Mouse (Mus musculus) G1E (cell line): ENCODE data around the gene Gys2. TPM values are rescaled to one million over a fixed set of nuclear protein-coding genes. Genes with fewer than 3 reads are reported as not detected.
"Not testable (repeated sequence)": the region's sequence is repeated elsewhere in the genome, so short reads cannot be mapped to it uniquely, and the experiment has no call there.

Experiments
- ATAC-seq: 2 replicates; pipeline ENCODE4 v1.8.0; 2016; ENCODE audit warnings: mild to moderate bottlenecking; ENCODE audit not compliant: insufficient number of reproducible peaks, poor library complexity, low FRiP score, severe bottlenecking; ENCODE audit errors: extremely low read depth
- DNase-seq: peaks from one replicate; pipeline ENCODE4 v3.0.0; 2012; ENCODE audit warnings: low spot score
- H3K27me3 ChIP-seq: 2 replicates; pipeline ENCODE4 v1.6.1; 2012; ENCODE audit warnings: mild to moderate bottlenecking, low read length, inconsistent platforms; ENCODE audit not compliant: insufficient read depth
- H3K36me3 ChIP-seq: replicated peaks from 2 replicates; pipeline ENCODE3; 2012; ENCODE audit warnings: mild to moderate bottlenecking, inconsistent platforms
- H3K4me1 ChIP-seq: 2 replicates; pipeline ENCODE4 v1.6.1; 2012; ENCODE audit warnings: low read depth, low read length, inconsistent platforms, mixed read lengths; ENCODE audit not compliant: insufficient read depth
- H3K4me3 ChIP-seq: 2 replicates; pipeline ENCODE4 v1.5.1; 2012; ENCODE audit warnings: low read depth, mild to moderate bottlenecking, inconsistent platforms, low read length, moderate library complexity, mixed read lengths
- H3K9me3 ChIP-seq: replicated peaks from 2 replicates; pipeline ENCODE4 v1.6.1; 2012; ENCODE audit warnings: inconsistent platforms
- CTCF ChIP-seq: IDR thresholded peaks from 2 replicates; pipeline ENCODE4 v1.5.1; 2012; ENCODE audit warnings: low read depth, low read length, inconsistent platforms, mixed read lengths
- GATA1 ChIP-seq: IDR thresholded peaks from 2 replicates; pipeline ENCODE4 v1.6.1; 2012; ENCODE audit warnings: borderline replicate concordance, low read length, inconsistent platforms, mixed read lengths
- GATA2 ChIP-seq: IDR thresholded peaks from 2 replicates; pipeline ENCODE4 v1.6.1; 2012; ENCODE audit warnings: low read depth, low read length, inconsistent platforms, borderline replicate concordance
- POLR2AphosphoS5 ChIP-seq: IDR thresholded peaks from 2 replicates; pipeline ENCODE4 v1.6.1; 2012; ENCODE audit warnings: low read depth, low read length, inconsistent platforms; ENCODE audit not compliant: insufficient replicate concordance
- TAL1 ChIP-seq: conservative IDR thresholded peaks from 2 replicates; pipeline ENCODE4 v1.6.1; 2012; ENCODE audit warnings: low read depth, low read length, inconsistent platforms, mixed read lengths
- polyA plus RNA-seq: library from polyadenylated mRNA; stranded (reverse); fragments of >175 nt; gene quantifications from 2 replicates; pipeline ENCODE4 v1.2.3, GENCODE M21; 2012
- total RNA-seq, 2 experiments: library from RNA; stranded (forward) in 1 of 2; stranded (reverse) in 1 of 2; fragments of 200-1000 nt in 1 of 2; fragments of >200 nt in 1 of 2; fragmentation: Nextera tagmentation in 1 of 2; gene quantifications; 2 replicates each; pipeline ENCODE4 v1.2.3; 2014 to 2017

Gys2 gene
- total RNA-seq (2014; fragmentation: Nextera tagmentation) (not detected in 2 replicates), total RNA-seq (2017) (not detected in 2 replicates), polyA plus RNA-seq (not detected in 2 replicates)

DNA sequence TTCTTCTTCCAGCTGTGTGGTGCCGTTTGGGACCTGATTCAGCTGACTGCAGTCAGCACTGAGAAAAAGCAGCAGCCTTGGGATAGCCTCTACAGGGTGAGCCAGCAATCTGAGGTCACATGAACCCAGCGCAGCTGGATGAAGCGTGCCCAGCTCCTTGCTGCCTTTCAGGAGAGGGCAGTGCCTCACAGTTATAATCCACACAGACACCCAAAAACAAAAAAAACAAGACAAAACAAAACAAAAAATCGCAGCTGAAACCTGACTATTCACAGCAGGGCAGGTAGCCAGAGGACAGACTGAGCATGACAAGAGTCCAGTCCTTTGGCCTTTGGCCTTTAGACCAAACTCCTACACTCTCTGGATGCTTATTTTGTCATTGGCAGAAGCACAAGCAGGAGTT lies at the start of gene Gys2:
Gene Gys2 (minus strand): TSS at position 309 of the 403 bp plus-strand sequence.
- Histone ChIP-seq H3K4me1 (no peaks in the 10 kb centered on the region), H3K27me3 (peaks cover 9% of the 10 kb centered on the region; the same call in 1 of the 2 replicates), H3K36me3 (no peaks in the 10 kb centered on the region), H3K9me3 (no peaks in the 10 kb centered on the region), H3K4me3 (no peak within 1 kb of the TSS)
- TF ChIP-seq TAL1 (no peak), POLR2AphosphoS5 (no peak), GATA1 (no peak), CTCF (no peak), GATA2 (no peak)
- no peak for ATAC-seq
- DNase-seq = no peak

DNA sequence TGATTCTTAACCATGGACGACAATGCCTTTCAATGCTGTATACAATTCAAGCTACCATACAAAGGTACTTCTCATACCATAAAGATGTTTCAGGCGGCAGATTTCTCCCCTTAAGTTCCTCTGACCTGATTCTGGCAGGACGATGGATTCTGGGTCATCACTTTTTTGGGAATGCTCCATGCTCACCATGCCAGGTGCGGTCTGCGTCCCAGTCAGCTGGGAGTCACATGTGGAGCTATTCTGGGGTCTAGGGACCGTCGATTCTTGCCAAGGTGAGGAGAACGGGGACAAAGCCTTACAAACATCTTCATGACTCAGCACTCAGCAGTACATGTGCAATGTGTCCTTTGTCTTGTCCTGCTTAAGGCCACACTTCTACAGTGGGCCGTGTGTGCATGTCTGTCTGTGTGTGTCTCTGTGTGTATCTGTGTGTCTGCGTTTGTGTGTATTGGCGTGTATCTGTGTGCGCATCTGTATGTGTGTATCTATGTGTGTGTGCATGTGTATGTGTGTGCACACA lies 48.7 kb upstream of the Gys2 start:
- no peaks in the 10 kb centered on the region for H3K4me1 ChIP-seq
- ATAC-seq (no peak), DNase-seq (no peak)
- H3K9me3 ChIP-seq = no peaks in the 10 kb centered on the region
- H3K36me3 ChIP-seq = no peaks in the 10 kb centered on the region
- H3K27me3 ChIP-seq = peaks cover 2% of the 10 kb centered on the region; the same call in 1 of the 2 replicates
- H3K4me3 ChIP-seq = no peak overlapping the region
- TF ChIP-seq GATA1 = no peak
- TF ChIP-seq GATA2 = no peak
- no peak for TF ChIP-seq POLR2AphosphoS5
- TF ChIP-seq CTCF = no peak
- no peak for TF ChIP-seq TAL1

DNA sequence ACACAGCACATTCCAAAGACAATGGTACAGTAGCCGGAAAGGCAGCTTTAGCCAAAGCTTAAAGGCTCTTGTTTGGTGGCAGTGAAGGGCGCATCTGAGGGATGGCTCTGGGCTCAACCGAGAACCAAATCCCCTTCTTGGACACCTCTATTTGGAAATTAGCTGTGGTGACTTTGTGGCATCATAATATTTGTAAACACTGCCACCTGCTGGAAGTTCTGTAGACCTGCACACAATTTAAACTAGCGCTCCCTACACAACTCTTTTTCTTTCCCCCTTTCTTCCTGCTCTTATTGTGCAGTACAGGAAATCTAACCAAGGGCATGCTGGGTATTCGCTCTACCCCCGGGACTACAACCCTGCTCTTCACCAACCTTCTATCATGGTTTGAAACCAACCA lies 46.2 kb upstream of the Gys2 start:
- H3K4me3 ChIP-seq = no peak overlapping the region
- ATAC-seq = peak; percentile 55; the same call in 1 of the 2 replicates
- TF ChIP-seq GATA1 (no peak), CTCF (peak; percentile 39; the same call in 1 of the 2 replicates)
- peaks cover 3% of the 10 kb centered on the region; the same call in 1 of the 2 replicates for H3K27me3 ChIP-seq
- no peaks in the 10 kb centered on the region for H3K4me1 ChIP-seq
- DNase-seq = peak; percentile 32
- no peaks in the 10 kb centered on the region for H3K36me3 ChIP-seq
- no peaks in the 10 kb centered on the region for H3K9me3 ChIP-seq

DNA sequence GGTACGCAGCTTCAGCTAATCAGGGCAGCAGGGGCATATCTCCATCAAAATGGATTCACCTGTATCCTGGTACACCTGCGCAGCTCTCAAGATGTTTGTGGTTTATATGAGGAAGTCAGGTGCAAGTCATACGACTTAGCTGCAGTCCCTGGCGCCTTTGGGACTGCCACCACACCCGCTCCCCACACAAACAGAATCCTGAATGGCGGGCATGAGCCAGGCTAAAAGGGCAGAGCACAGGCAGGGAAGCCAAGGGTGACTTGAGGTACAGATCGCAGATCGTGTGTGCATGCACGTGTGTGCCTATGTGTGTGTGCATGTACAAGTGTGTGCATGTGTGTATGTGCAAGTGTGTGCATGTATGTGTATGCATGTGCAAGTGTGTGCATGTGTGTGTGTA lies 42.5 kb upstream of the Gys2 start:
- H3K36me3 ChIP-seq, DNase-seq, ATAC-seq, H3K4me1 ChIP-seq, H3K27me3 ChIP-seq, H3K9me3 ChIP-seq: not testable (repeated sequence)
- peak overlapping the region; percentile 3; the same call in 1 of the 2 replicates for H3K4me3 ChIP-seq
- peak; percentile 55; the same call in 1 of the 2 replicates for TF ChIP-seq POLR2AphosphoS5

DNA sequence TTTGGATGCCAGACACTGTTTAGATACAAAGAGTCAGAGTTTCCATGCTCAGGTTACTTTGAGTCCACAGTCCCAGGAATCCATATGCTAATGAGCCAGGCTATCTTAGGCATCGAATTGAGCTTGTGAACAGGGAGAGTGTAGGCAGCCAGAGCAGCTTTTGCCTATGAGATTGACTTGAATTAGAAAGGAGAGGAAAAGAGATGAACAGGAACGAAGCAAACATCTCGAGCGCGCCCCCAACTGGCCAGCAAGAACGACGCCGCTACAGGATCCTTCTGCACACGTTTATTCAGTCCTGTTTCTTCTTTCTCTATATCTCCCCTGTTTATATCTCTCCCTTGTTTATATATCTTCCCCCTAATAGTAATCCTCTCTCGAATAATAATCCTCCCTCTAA lies 42.0 kb upstream of the Gys2 start:
- TF ChIP-seq TAL1 (no peak), POLR2AphosphoS5 (no peak), GATA2 (no peak), CTCF (no peak), GATA1 (no peak)
- ATAC-seq (no peak), DNase-seq (no peak)

DNA sequence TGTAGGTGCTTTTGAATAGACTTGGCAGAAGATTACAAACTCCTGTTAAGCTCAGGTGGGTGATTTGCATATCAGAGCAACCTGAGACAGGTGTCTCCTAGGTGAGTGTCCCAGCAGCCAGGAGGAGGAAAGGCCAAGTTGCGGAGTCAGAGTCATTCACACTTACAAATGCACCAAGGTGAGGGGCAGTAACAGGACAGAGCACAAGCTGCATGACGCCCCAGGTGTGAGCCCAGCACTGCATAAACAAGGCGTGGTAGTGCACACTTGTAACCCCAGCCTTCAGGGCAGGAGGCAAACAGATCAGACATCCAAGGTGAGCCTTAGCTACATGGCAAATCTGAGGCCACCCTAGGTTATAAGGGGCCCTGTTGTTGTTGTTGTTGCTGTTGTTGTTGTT lies 40.0 kb upstream of the Gys2 start:
- Histone ChIP-seq H3K27me3 (peaks cover 5% of the 10 kb centered on the region), H3K9me3 (no peaks in the 10 kb centered on the region), H3K36me3 (no peaks in the 10 kb centered on the region), H3K4me3 (no peak overlapping the region), H3K4me1 (no peaks in the 10 kb centered on the region)
- DNase-seq = no peak
- no peak for ATAC-seq
- TF ChIP-seq GATA2 (no peak), POLR2AphosphoS5 (no peak), GATA1 (no peak), TAL1 (no peak), CTCF (no peak)

More for the DNA sequence above, 42.0 kb upstream of the Gys2 start:
- no peaks in the 10 kb centered on the region for H3K9me3 ChIP-seq
- no peaks in the 10 kb centered on the region for H3K36me3 ChIP-seq
- no peaks in the 10 kb centered on the region for H3K4me1 ChIP-seq
- H3K4me3 ChIP-seq = no peak overlapping the region
- H3K27me3 ChIP-seq = peaks cover 3% of the 10 kb centered on the region; the same call in 1 of the 2 replicates

DNA sequence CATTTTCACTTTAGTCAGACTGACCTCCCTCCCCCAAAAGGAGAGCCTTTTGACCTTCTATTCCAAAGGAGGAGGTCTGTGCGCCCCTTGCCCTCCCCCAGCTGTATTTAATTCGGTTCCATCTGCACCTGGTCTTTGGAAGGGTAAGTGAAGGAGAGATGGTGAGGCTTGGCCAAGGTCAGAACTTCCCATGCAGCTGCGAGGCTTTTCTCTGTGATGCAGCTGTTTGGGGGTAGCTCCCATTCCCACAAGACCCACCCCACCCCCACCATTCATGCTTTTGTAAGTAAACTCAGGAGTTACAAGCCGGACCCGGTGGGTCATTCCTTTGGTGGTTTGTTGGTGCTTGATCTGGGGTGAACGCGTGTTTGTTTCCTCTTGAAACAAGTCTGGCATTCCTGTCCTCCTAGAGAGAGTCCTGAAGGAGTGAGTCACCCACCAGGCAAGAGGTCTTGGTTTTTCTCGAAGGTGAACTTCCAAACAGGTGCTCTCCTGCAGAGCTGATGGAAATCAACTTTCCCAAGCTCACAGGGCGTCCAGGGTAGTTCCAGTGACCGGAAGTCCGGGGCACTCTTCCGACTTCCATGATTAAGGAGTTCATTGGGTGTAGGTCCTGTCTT lies 38.7 kb upstream of the Gys2 start:
- TF ChIP-seq POLR2AphosphoS5 = no peak
- no peak for TF ChIP-seq GATA1
- H3K9me3 ChIP-seq = no peaks in the 10 kb centered on the region
- H3K36me3 ChIP-seq = no peaks in the 10 kb centered on the region
- no peak for DNase-seq
- peaks cover 12% of the 10 kb centered on the region for H3K27me3 ChIP-seq
- H3K4me3 ChIP-seq = no peak overlapping the region
- no peak for ATAC-seq
- no peaks in the 10 kb centered on the region for H3K4me1 ChIP-seq
